Mouse (Mus musculus): ENCODE data around the gene Mrpl14. TPM values are rescaled to one million over a fixed set of nuclear protein-coding genes. Genes with fewer than 3 reads are reported as not detected.

The Mrpl14 gene
- total and polyA plus RNA-seq, 2 experiments from 2014 or later: 25.3 to 98.6 TPM

DNA sequence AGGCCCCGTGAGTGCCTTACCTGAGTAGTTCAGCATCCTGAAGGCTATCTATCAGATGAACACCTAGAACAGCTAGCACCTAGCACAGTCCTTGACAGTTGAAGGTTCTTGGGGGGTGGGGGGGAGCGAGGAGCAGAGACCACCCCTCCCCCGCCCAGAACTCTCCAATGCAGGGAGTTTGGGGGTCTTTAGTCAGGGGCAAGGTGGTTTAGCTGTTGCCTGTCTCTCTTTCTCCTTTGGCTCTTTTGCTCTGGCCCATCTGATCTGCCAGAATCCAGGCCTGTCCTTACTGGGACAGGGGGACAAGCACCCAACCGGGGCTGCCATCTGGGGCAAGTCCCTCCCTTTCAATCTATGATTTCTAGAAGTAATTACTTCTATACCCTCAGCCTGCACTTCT lies 26.9 kb upstream of the Mrpl14 start, which contains the start of gene Capn11:
Capn11 (minus strand) TSS at position 101 of the 400 bp plus-strand sequence.
- WGBS: 91% methylated on average over 4 of the region's 4 CpGs
- ATAC-seq: no peak

DNA sequence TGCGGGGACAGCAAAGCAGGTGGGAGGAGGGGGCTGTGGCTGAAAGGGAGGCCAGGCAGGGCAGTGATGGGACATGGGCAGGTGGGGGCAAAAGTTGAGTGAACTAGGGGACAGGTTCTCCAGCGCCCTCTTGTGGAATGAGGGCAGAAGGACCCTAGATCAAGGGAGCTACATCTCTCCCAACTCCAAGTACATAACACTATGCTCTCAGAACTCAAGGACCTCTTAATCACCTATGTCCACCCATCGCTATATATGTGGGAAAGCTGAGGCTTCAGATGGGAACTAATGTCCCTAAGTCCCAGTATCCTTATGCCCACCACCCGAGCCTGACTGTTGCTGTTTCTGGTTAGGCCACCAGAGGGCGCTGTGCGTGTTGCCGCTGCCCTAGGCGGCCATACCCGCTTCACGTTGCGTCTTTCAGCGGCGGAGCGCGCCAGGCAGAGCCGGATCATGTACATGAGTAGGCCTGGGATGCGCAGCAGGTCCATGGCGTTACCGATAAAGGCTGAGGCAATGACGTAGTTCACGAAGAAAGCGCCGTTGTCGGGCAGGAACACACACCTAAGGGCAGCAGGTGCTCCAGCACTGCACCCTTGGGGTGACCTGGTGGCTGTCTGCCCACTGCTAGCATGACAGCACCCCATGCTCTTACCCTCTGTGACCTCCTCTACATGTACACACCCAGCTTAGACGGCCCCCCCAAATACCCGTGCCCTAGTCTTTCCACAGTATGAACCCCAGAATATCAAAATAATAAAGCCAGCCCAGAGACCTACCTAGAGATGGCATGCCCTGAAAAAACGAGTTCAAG lies 22.8 kb upstream of the Mrpl14 start:
- no peak overlapping the region for H3K27ac ChIP-seq (ENCODE audit: low read depth, low read length)

More for the DNA sequence above, 26.9 kb upstream of the Mrpl14 start, which contains the start of gene Capn11:
- Histone ChIP-seq H3K4me2 (ENCODE audit: low read depth) (no peak within 1 kb of the TSS), H3K9ac (no peak within 1 kb of the TSS), H3K9me3 (ENCODE audit: low read length) (no peaks in the 10 kb centered on the region), H3K4me1 (ENCODE audit: insufficient read depth) (no peaks in the 10 kb centered on the region), H3K4me3 (ENCODE audit: low read depth, low read length) (no peak within 1 kb of the TSS), H3K36me3 (ENCODE audit: insufficient read depth) (peaks cover 33% of the 10 kb centered on the region), H3K27me3 (ENCODE audit: insufficient read depth, low read length) (no peaks in the 10 kb centered on the region), H3K27ac (ENCODE audit: low read depth, low read length) (no peak within 1 kb of the TSS)
- no peak for DNase-seq
- TF ChIP-seq CTCF (IDR thresholded peaks at IDR 0.05; ENCODE audit: low read depth): no peak

DNA sequence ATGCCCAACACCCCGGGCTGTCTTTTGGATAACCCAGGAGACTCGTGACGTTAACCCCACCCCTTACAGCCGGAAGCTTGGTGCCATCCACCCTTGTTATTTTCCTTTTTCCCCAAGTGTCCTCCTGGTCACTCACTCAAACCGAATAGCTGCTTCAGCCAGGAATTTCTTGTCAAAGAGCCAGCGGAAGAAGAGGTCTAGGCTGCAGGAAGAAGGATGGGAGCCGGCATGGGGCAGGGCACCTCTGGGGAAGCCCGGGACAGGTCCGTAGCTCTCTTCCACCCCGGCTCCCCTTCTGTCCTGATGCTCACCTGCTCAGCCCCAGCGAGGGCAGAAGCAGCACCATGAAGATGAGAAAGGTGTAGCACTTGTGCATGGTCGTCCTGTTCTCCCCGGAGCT lies 21.5 kb upstream of the Mrpl14 start:
- ATAC-seq (no peak), DNase-seq (no peak)
- no peak overlapping the region for H3K4me3 ChIP-seq (ENCODE audit: low read depth, low read length)
- WGBS: 91% methylated on average over 13 of the region's 13 CpGs
- H3K27ac ChIP-seq (ENCODE audit: low read depth, low read length): no peak overlapping the region
- no peaks in the 10 kb centered on the region for H3K9me3 ChIP-seq (ENCODE audit: low read length)
- no peak overlapping the region for H3K4me2 ChIP-seq (ENCODE audit: low read depth)
- no peak overlapping the region for H3K9ac ChIP-seq
- peaks cover 85% of the 10 kb centered on the region for H3K36me3 ChIP-seq (ENCODE audit: insufficient read depth)
- TF ChIP-seq CTCF (IDR thresholded peaks at IDR 0.05; ENCODE audit: low read depth): no peak
- H3K4me1 ChIP-seq (ENCODE audit: insufficient read depth): no peaks in the 10 kb centered on the region
- no peaks in the 10 kb centered on the region for H3K27me3 ChIP-seq (ENCODE audit: insufficient read depth, low read length)

More for the DNA sequence above, 22.8 kb upstream of the Mrpl14 start:
- ATAC-seq (peak; percentile 89), DNase-seq (peak; percentile 90)
- no peak overlapping the region for H3K9ac ChIP-seq
- peak; percentile 98 for TF ChIP-seq CTCF (IDR thresholded peaks at IDR 0.05; ENCODE audit: low read depth)
- no peak overlapping the region for H3K4me3 ChIP-seq (ENCODE audit: low read depth, low read length)
- H3K4me2 ChIP-seq (ENCODE audit: low read depth): 0 out of 2 replicates have a peak overlapping the region, but pooled peaks have one; percentile 21
- WGBS: 25% methylated on average over 27 of the region's 27 CpGs
- H3K4me1 ChIP-seq (ENCODE audit: insufficient read depth): no peaks in the 10 kb centered on the region
- H3K9me3 ChIP-seq (ENCODE audit: low read length): no peaks in the 10 kb centered on the region
- H3K27me3 ChIP-seq (ENCODE audit: insufficient read depth, low read length): no peaks in the 10 kb centered on the region
- H3K36me3 ChIP-seq (ENCODE audit: insufficient read depth): peaks cover 73% of the 10 kb centered on the region

DNA sequence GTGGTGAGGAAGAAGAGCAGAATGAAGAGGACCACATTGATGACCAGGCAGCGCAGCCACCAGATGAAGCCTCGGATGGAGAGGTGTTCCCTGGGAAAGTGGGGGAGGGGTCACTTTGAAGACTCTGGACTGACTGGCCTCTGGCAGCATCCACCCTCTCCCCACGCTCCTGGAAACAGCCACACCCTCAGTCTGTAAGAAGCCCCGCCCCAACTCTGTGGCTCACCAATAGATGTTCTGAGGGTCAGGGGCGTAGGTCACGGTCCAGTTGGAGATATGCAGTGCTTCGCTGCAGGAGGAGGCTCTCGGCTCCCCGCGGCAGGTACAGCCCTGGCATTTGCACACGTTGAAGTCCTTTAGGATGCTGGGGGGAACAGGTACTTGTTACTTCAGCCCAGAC lies 20.0 kb upstream of the Mrpl14 start:
- no peak overlapping the region for H3K27ac ChIP-seq (ENCODE audit: low read depth, low read length)
- no peaks in the 10 kb centered on the region for H3K27me3 ChIP-seq (ENCODE audit: insufficient read depth, low read length)
- no peak for ATAC-seq
- H3K4me3 ChIP-seq (ENCODE audit: low read depth, low read length): no peak overlapping the region
- no peaks in the 10 kb centered on the region for H3K9me3 ChIP-seq (ENCODE audit: low read length)
- no peak for TF ChIP-seq CTCF (IDR thresholded peaks at IDR 0.05; ENCODE audit: low read depth)
- no peak for DNase-seq
- peaks cover 90% of the 10 kb centered on the region for H3K36me3 ChIP-seq (ENCODE audit: insufficient read depth)
- no peaks in the 10 kb centered on the region for H3K4me1 ChIP-seq (ENCODE audit: insufficient read depth)
- H3K9ac ChIP-seq: no peak overlapping the region
- no peak overlapping the region for H3K4me2 ChIP-seq (ENCODE audit: low read depth)
- 82% methylated on average over 11 of the region's 11 CpGs for WGBS

DNA sequence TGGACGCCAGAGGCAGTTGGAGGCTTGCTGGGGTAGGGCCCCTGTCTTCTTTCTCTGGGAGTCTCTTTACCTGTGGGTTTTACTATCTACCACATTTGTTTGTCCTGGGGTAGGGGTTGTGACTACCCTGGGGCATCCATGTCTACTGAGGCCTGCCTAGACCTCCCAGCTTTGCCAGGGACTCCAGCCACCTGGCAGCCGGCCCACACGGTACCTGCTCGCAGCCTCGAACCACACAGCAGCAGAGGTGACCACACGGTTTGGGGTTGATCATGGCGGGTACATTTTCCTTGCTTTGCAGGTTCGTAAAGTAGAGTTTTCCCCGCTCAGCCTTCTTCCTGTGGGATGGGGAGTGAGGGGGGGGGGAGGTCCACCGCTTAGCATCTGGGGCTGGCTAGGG lies 18.6 kb upstream of the Mrpl14 start:
- DNase-seq: no peak
- Histone ChIP-seq H3K4me3 (ENCODE audit: low read depth, low read length) (no peak overlapping the region), H3K9me3 (ENCODE audit: low read length) (no peaks in the 10 kb centered on the region), H3K4me2 (ENCODE audit: low read depth) (no peak overlapping the region), H3K9ac (no peak overlapping the region), H3K27ac (ENCODE audit: low read depth, low read length) (no peak overlapping the region), H3K27me3 (ENCODE audit: insufficient read depth, low read length) (no peaks in the 10 kb centered on the region), H3K36me3 (ENCODE audit: insufficient read depth) (peaks cover 90% of the 10 kb centered on the region), H3K4me1 (ENCODE audit: insufficient read depth) (no peaks in the 10 kb centered on the region)
- ATAC-seq: no peak
- 87% methylated on average over 10 of the region's 10 CpGs for WGBS
- TF ChIP-seq CTCF (IDR thresholded peaks at IDR 0.05; ENCODE audit: low read depth): no peak

DNA sequence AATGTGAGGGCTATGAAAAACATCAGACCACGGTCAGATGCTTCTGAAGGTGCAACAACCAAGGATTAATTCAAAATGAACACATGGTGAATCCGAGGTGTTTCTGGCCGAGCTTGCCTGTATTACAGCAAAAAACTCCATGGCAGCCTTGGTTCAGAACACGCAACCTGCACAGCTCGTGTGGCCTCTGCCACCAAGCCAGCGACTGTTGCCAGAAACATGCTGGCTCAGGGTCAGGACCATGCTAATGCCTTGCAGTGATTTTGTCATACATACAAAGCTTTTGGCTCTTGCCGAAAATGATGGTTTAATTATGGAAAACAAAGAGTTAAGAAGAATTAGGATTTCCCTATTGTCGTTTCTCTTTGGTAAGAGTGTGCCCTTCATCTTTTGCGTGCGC lies 18.1 kb upstream of the Mrpl14 start:
- Histone ChIP-seq H3K27me3 (ENCODE audit: insufficient read depth, low read length) (no peaks in the 10 kb centered on the region), H3K9ac (no peak overlapping the region), H3K36me3 (ENCODE audit: insufficient read depth) (peaks cover 90% of the 10 kb centered on the region), H3K9me3 (ENCODE audit: low read length) (no peaks in the 10 kb centered on the region), H3K27ac (ENCODE audit: low read depth, low read length) (no peak overlapping the region), H3K4me1 (ENCODE audit: insufficient read depth) (no peaks in the 10 kb centered on the region), H3K4me2 (ENCODE audit: low read depth) (no peak overlapping the region), H3K4me3 (ENCODE audit: low read depth, low read length) (no peak overlapping the region)
- WGBS: 83% methylated on average over 10 of the region's 10 CpGs
- no peak for DNase-seq
- no peak for ATAC-seq
- TF ChIP-seq CTCF (IDR thresholded peaks at IDR 0.05; ENCODE audit: low read depth): no peak

DNA sequence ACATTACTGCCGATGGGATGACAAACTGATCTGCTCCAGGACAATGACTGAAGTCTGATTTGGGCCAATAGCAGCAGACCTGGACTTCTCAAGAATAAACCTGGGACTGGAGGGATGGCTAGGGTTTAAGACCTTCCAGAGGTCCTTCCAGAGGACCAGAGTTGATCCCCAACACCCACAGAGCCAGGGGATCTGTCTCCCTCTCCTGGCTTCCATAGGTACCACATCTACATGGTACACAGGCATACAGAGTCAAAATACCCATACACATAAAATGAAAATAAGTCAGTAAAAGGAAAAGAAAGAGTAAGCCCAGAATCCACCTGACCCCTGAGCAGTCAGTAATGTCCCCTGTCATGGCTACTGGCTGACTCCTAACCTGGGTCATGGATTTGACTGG lies 14.3 kb upstream of the Mrpl14 start:
- ATAC-seq (peak; percentile 44; the same call in 1 of the 2 replicates), DNase-seq (no peak)
- Histone ChIP-seq H3K4me3 (ENCODE audit: low read depth, low read length) (no peak overlapping the region), H3K9me3 (ENCODE audit: low read length) (no peaks in the 10 kb centered on the region), H3K36me3 (ENCODE audit: insufficient read depth) (peaks cover 93% of the 10 kb centered on the region), H3K4me2 (ENCODE audit: low read depth) (no peak overlapping the region), H3K27me3 (ENCODE audit: insufficient read depth, low read length) (no peaks in the 10 kb centered on the region), H3K9ac (no peak overlapping the region), H3K27ac (ENCODE audit: low read depth, low read length) (no peak overlapping the region), H3K4me1 (ENCODE audit: insufficient read depth) (no peaks in the 10 kb centered on the region)
- WGBS: 89% methylated on average over 1 of the region's 1 CpGs
- peak; percentile 56 for TF ChIP-seq CTCF (IDR thresholded peaks at IDR 0.05; ENCODE audit: low read depth)

Measured in forebrain, postnatal 0 days (tissue).